Mouse (Mus musculus) liver, adult (tissue): Measurements from ENCODE around the gene Ndufv1.

Experiments
- GATA4 ChIP-seq: IDR thresholded peaks from 2 replicates; pipeline ENCODE4 v1.6.1; 2014; ENCODE audit warnings: mild to moderate bottlenecking, low read length; ENCODE audit not compliant: insufficient replicate concordance

Ndufv1 gene

GRCm38 (mm10) chr19:4012432-4013022 is at the start of gene Ndufv1:
TSS of gene Ndufv1 (minus strand) at chr19:4012806.
- no peak; the same call in 1 of the 2 replicates for TF ChIP-seq GATA4

GRCm38 (mm10) chr19:4060899-4061465 is 48.4 kb upstream of the Ndufv1 start:
- peak; percentile 59; the same call in 1 of the 2 replicates for TF ChIP-seq GATA4

DNA sequence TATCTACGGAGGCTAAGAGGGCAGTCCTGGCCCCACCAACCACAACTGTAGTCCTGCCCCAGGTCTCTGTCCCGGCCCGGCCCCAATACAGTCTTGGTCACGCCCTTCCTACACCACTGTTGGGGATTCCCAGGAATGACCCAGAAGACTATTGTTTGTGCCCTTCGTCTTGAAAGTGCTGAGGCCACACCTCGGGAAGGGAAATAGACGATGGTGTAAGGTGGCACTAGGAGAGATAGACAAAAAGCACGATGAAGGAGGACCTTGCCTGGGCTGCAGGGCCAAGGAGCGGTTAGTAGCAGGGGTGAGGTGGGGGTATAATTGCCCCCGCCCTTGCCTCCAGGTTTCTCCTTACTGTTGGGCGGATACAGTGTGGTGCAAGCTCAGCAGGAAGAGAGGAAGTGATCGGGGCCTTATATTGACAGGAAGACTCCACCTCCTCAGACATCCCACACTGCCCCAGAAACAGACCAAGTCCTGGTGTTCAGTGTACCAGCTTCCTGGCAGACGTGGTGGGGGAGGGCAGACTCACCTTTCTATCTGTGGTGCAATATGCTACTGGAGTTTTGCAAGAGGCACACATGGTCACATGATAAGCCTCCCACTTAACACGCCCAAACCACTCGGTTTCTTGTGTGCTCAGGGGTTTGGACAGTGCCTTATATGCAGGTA is 46.6 kb upstream of the Ndufv1 start, which contains the start of gene Gstp3:
Gstp3 (minus strand) TSS at position 501 of the 672 bp plus-strand sequence.
- no peak for TF ChIP-seq GATA4

GRCm38 (mm10) chr19:4058581-4058980 is 46.0 kb upstream of the Ndufv1 start:
- TF ChIP-seq GATA4, result no peak

GRCm38 (mm10) chr19:4057962-4058361 is 45.4 kb upstream of the Ndufv1 start:
- no peak for TF ChIP-seq GATA4

- TF ChIP-seq GATA4, result no peak
Observed at GRCm38 (mm10) chr19:4057389-4057788, 44.8 kb upstream of the Ndufv1 start.

DNA sequence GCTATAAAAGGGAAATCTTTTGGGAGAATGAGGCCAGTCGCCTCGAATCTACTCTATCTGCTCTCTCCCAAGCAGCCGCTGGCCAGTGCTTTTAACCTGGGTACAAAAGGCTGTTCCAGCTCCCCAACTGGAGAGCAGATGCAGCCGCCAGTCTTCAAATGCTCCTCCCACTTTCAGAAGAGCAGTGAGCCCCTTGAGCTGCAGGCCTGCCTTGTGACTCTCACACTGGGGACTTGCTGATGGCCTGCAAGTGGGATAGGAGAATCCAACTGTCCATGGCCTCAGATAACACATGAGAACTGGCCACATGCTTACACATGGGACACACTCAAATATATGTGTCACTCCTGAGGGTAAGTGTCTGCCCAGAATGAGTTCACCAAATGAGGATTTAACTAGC is 44.1 kb upstream of the Ndufv1 start:
- no peak for TF ChIP-seq GATA4

- no peak for TF ChIP-seq GATA4
Observed at GRCm38 (mm10) chr19:4055947-4056693, 43.5 kb upstream of the Ndufv1 start.

DNA sequence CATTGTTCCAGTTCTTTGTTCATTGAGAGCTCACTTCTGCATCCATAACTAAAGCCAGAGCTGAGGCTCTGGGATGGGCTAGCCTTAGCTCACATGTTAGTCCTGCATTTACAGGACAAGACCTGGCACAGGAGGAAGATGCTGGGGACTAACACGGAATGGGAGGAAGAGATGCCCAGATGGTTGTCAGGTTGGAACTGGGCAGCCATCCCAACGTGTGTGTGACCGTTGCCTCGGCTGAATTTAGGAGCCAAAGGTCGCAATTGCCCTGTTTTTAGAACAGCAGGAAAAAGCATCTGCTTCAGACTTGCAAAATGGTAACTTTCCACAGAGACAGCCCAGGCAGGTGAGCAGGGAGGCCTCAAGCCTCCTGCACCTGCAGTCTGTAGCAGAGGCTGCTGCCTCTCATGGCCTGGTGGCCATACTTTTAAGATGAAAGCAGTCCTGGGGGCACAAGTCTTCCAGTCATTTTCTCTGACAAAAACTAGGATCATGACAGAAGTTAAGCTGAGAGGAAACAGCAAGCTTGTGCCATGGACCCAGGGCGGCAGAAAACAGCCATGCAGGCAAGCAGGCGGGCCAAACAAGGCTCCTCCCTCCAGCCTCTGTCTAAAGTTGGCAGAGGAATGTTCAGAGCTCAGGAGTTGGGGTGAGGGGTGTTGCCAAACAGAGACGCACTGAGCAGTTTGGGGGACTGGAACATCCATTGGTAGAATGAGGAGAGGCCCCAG is 42.8 kb upstream of the Ndufv1 start:
- no peak for TF ChIP-seq GATA4

DNA sequence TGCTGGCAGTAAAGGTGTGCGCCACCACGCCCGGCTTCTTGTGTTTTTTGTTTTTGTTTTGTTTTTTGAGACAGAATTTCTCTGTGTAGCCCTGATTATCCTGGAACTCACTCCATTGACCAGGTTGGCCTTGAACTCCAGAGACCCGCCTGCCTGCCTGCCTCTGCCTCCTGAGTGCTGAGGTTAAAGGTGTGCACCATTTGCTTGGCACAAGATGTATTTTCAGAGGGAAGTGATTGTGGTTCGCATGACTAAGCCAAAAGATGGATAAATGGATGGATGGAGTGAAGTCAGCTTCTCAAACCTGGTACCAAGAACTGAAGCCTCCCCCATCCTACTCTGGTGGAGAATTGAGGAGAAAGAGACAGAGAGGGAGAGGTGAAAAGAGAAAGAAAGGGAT is 42.0 kb upstream of the Ndufv1 start:
- no peak for TF ChIP-seq GATA4

GRCm38 (mm10) chr19:4052516-4053030 is 40.0 kb upstream of the Ndufv1 start:
- TF ChIP-seq GATA4, result no peak

DNA sequence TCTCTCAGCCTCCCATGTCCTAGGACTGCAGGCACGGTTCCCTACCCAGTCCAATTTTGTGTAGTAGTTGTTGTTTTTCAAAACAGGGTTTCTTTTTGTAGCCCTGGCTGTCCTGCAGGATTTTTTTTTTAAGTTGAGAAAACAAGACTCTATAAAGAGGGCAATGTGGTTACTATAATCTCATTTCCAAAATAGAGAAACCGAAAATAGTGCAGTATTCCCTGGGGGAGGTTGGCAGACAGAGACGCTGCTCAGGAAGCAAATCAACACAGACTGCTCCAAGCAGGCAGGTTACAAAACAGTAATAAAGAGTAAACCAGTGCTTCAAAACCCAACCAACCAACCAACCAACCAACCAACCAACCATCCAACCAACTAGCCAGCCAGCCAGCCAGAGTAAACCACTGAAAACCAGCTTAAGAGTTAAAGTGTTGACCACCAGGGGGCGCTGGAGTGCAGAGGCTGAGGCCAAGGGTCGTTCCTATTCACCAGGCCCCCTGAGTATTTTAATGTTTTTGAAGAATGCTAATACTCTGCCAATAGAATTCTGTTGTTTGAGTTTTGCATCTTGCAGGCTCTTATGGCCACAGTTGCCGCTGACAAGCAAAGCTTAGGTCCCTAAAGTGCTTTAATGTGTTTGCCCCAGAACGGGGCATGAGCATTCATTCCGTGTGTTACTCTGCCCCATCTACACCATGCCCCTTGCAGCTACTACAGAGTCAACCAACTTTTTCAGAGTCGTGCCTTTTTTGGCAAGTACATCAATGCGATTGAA is 39.3 kb upstream of the Ndufv1 start:
- TF ChIP-seq GATA4, result no peak

GRCm38 (mm10) chr19:4051016-4051415 is 38.4 kb upstream of the Ndufv1 start:
- TF ChIP-seq GATA4, result no peak

GRCm38 (mm10) chr19:4047859-4048258 is 35.3 kb upstream of the Ndufv1 start:
- TF ChIP-seq GATA4, result no peak
